Mouse (Mus musculus): ENCODE measurements around the gene Morc2a.
A peak's percentile ranks its signal among the peaks of the same experiment; 100 is the strongest.

The Morc2a gene

DNA sequence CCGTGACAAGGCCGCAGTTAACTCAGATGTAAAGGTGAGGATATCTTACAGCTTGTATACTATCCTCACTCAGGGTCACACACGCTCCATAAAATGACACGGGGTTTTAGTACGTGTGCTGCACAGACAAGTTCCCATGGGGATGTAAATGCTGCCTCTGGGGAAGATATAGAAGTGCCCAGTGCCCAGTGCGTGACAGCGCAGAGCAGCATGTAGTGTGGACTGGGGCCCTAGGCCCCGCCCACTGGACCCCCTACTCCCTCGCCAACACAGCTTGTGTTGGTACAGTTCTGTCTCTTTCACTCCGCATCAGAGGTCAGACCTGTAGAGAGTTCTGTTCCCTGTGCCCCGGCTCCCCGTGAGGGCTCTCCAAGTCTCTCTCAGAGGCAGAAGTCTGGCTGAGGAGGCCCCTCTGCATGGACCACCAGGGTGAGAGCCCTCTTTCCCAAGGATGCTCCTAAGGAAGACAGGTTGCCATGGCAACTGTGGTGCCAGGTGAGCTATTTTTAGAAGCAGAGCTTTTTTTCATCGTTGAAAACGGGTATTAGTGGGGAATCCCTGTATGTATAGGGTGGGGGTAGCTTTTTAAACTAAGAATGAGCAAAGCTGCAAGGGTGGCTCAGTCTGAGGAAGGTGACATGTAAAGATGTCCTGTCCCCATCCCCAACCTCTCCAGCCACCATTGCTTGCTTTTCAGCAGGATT, 85.1 kb downstream of the Morc2a start:
- no peak for DNase-seq (ENCODE audit: low spot score in 2 of 2)

DNA sequence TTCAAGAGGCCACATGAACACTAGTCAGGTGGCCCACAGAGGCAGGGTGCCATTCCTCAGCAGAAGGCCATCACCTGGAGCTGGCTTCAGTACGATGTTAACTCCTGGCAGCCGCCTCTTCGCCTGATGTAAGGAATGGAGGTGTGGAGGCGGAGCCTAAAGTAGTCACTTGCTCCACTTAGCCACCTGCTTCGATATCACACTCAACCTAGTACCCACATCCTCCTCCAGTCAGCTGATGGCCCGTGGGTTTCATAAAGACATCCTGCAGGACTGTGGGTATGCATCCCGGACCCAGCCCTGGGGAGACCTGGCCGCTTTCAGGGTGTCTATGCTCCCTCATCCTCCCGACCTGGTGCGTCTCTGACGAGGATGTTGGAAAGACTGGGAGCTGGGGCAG, 86.7 kb downstream of the Morc2a start:
- DNase-seq (ENCODE audit: low spot score in 2 of 2), result peak in 1 of 2 experiments; percentile 67

DNA sequence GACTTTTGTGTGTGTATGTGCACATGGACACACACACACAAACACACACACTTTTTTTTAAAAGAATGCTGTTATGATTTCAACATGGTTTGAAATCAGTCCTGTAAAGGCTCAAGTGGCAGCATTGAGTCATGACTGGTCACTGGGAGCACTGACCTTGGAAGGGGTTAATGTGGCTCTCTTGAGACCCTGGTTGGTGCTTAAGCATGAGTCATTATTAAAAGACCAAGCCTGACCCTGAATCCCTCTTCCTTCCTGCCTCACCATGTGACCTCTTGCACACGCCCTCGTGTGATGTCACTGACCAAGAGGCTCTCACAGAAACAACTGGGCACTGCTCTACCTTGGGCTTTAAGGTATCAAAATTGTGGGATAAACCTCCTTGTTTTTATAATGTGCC, 89.8 kb downstream of the Morc2a start:
- DNase-seq (ENCODE audit: low spot score in 2 of 2), result no peak
